ENCODE assay signal across 8 mouse cellular contexts in the genomic region with DNA sequence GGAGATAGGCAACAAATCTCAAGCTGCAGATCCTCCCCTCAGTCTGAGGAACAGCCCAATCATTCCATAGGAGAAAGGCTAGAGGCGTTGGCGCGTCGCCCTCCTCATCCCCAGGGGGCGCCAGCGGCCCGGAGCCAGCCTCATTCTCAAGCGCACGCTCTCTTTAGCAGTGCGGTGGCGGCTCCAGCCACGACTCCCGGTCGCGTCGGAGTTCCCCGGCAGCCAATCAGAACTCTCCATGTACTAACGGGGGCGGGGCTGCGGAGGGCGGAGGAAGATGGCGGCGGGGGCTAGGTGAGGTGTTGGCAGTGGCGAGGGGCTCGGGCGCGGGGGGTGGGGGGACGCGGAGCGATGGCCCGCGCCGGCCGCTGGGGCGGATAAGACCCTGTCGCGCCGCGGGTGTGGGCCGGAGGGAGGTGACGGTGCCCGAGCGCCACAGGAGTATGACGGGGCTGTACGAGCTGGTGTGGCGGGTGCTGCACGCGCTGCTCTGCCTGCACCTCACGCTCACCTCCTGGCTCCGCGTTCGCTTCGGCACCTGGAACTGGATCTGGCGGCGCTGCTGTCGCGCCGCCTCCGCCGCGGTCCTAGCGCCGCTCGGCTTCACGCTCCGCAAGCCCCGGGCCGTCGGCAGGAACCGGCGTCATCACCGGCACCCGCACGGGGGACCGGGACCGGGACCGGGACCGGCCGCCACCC. TPM values are rescaled to one million over a fixed set of nuclear protein-coding genes. Genes with fewer than 3 reads are reported as not detected.
DNase-seq lines count a peak whose midpoint lies in the region; ATAC-seq and TF ChIP-seq lines count a peak whose summit lies in the region.

A gene (plus strand): TSS at position 249 of the 699 bp plus-strand sequence.

- H3K27ac ChIP-seq in heart, embryonic 12.5 days (ENCODE audit: poor library complexity, severe bottlenecking), result peak within 1 kb of the TSS; percentile 90
- H3K27ac ChIP-seq in kidney, postnatal 0 days, result peak within 1 kb of the TSS; percentile 93
- H3K27ac ChIP-seq in liver, embryonic 11.5 days (ENCODE audit: low read depth, low read length), result peak within 1 kb of the TSS; percentile 74
- H3K27ac ChIP-seq in stomach, embryonic 14.5 days (ENCODE audit: low read length), result peak within 1 kb of the TSS; percentile 93

- peak within 1 kb of the TSS; percentile 87 for H3ac ChIP-seq in C2C12 (ENCODE audit: control insufficient read depth, insufficient read length, low read depth)

- H3K9ac ChIP-seq in heart, embryonic 12.5 days, result peak within 1 kb of the TSS; percentile 85
- H3K9ac ChIP-seq in kidney, postnatal 0 days (ENCODE audit: low read depth, low read length), result peak within 1 kb of the TSS; percentile 92
- H3K9ac ChIP-seq in liver, embryonic 11.5 days (ENCODE audit: low read depth, low read length), result peak within 1 kb of the TSS; percentile 86
- peak within 1 kb of the TSS; percentile 91 for H3K9ac ChIP-seq in stomach, embryonic 14.5 days (replicated peaks; ENCODE audit: low read depth, low read length)

- no peaks in the 10 kb centered on the region for H3K27me3 ChIP-seq in C2C12 (ENCODE audit: control insufficient read depth, insufficient read depth, insufficient read length)
- H3K27me3 ChIP-seq in erythroblast, embryonic 14.5 days (ENCODE audit: control insufficient read depth), result peaks cover 4% of the 10 kb centered on the region; the same call in 1 of the 2 replicates
- H3K27me3 ChIP-seq in heart, embryonic 12.5 days (replicated peaks), result no peaks in the 10 kb centered on the region
- no peaks in the 10 kb centered on the region for H3K27me3 ChIP-seq in kidney, postnatal 0 days (ENCODE audit: insufficient read depth, low read length)
- H3K27me3 ChIP-seq in liver, embryonic 11.5 days (replicated peaks; ENCODE audit: control insufficient read depth, insufficient read depth, low read length), result no peaks in the 10 kb centered on the region
- H3K27me3 ChIP-seq in stomach, embryonic 14.5 days (ENCODE audit: control insufficient read depth, insufficient read depth, low read length), result no peaks in the 10 kb centered on the region

- H3K4me2 ChIP-seq in heart, embryonic 12.5 days, result peak within 1 kb of the TSS; percentile 87
- peak within 1 kb of the TSS; percentile 72 for H3K4me2 ChIP-seq in kidney, postnatal 0 days (ENCODE audit: low read length)
- H3K4me2 ChIP-seq in liver, embryonic 11.5 days, result peak within 1 kb of the TSS; percentile 90
- H3K4me2 ChIP-seq in stomach, embryonic 14.5 days (replicated peaks; ENCODE audit: low read depth, low read length), result peak within 1 kb of the TSS; percentile 58

- H3K9me3 ChIP-seq in erythroblast, embryonic 14.5 days (ENCODE audit: control insufficient read depth, low read length), result no peaks in the 10 kb centered on the region
- no peaks in the 10 kb centered on the region for H3K9me3 ChIP-seq in heart, embryonic 12.5 days (replicated peaks)
- H3K9me3 ChIP-seq in kidney, postnatal 0 days (replicated peaks; ENCODE audit: low read length), result no peaks in the 10 kb centered on the region
- H3K9me3 ChIP-seq in liver, embryonic 11.5 days (ENCODE audit: control insufficient read depth, low read length), result no peaks in the 10 kb centered on the region
- no peaks in the 10 kb centered on the region for H3K9me3 ChIP-seq in stomach, embryonic 14.5 days (ENCODE audit: control insufficient read depth, low read depth, low read length)

- peak; percentile 96 for TF ChIP-seq CTCF in C2C12 (IDR thresholded peaks at IDR 0.05; ENCODE audit: control insufficient read depth, insufficient read depth, insufficient read length)
- TF ChIP-seq CTCF in brain, embryonic 14.5 days (IDR thresholded peaks at IDR 0.05; ENCODE audit: borderline replicate concordance, extremely low read depth, insufficient read depth, insufficient read length), result peak; percentile 91
- peak; percentile 97 for TF ChIP-seq CTCF in kidney, postnatal 0 days (IDR thresholded peaks at IDR 0.05; ENCODE audit: low read depth)

- peaks cover 48% of the 10 kb centered on the region for H3K79me3 ChIP-seq in C2C12 (ENCODE audit: low read depth)

- peak; percentile 86 for TF ChIP-seq POLR2A in brain, embryonic 14.5 days (IDR thresholded peaks at IDR 0.05; ENCODE audit: borderline replicate concordance, extremely low read depth, insufficient read depth, insufficient read length, poor library complexity, severe bottlenecking)

- peaks cover 11% of the 10 kb centered on the region for H3K36me3 ChIP-seq in C2C12 (ENCODE audit: control insufficient read depth, insufficient read depth)
- H3K36me3 ChIP-seq in erythroblast, embryonic 14.5 days (ENCODE audit: control insufficient read depth), result no peaks in the 10 kb centered on the region; the same call in none of the 2 replicates
- no peaks in the 10 kb centered on the region for H3K36me3 ChIP-seq in heart, embryonic 12.5 days
- no peaks in the 10 kb centered on the region for H3K36me3 ChIP-seq in kidney, postnatal 0 days (ENCODE audit: insufficient read depth, low read length)
- no peaks in the 10 kb centered on the region for H3K36me3 ChIP-seq in liver, embryonic 11.5 days (ENCODE audit: control insufficient read depth, insufficient read depth, low read length)
- peaks cover 4% of the 10 kb centered on the region; the same call in 1 of the 2 replicates for H3K36me3 ChIP-seq in stomach, embryonic 14.5 days (ENCODE audit: control insufficient read depth, insufficient read depth, low read length)

- peak; percentile 99 for ATAC-seq in heart, embryonic 12.5 days (ENCODE audit: insufficient number of reproducible peaks, low FRiP score)
- ATAC-seq in kidney, postnatal 0 days (replicated peaks; ENCODE audit: low FRiP score, low read depth), result peak; percentile 99
- ATAC-seq in liver, embryonic 11.5 days (replicated peaks; ENCODE audit: low FRiP score), result peak; percentile 98
- ATAC-seq in stomach, embryonic 14.5 days (ENCODE audit: insufficient number of reproducible peaks, insufficient read depth, low FRiP score, low read depth), result peak; percentile 98

- under 1% methylated on average over 63 of the region's 79 CpGs for WGBS in heart, embryonic 12.5 days
- under 1% methylated on average over 67 of the region's 79 CpGs for WGBS in kidney, postnatal 0 days
- whole genome bisulfite sequencing in liver, embryonic 11.5 days, result under 1% methylated on average over 70 of the region's 79 CpGs
- WGBS in stomach, embryonic 14.5 days, result under 1% methylated on average over 72 of the region's 79 CpGs

- H3K79me2 ChIP-seq in C2C12 (ENCODE audit: control insufficient read depth, insufficient read depth), result peaks cover 50% of the 10 kb centered on the region

- H3K4me3 ChIP-seq in C2C12 (ENCODE audit: insufficient read depth, poor library complexity, severe bottlenecking), result peak within 1 kb of the TSS; percentile 98
- H3K4me3 ChIP-seq in erythroblast, embryonic 14.5 days (replicated peaks), result peak within 1 kb of the TSS; percentile 93
- peak within 1 kb of the TSS; percentile 82 for H3K4me3 ChIP-seq in heart, embryonic 12.5 days
- peak within 1 kb of the TSS; percentile 92 for H3K4me3 ChIP-seq in kidney, postnatal 0 days (replicated peaks; ENCODE audit: low read depth, low read length)
- H3K4me3 ChIP-seq in liver, embryonic 11.5 days (ENCODE audit: low read depth, low read length), result peak within 1 kb of the TSS; percentile 99
- peak within 1 kb of the TSS; percentile 99 for H3K4me3 ChIP-seq in stomach, embryonic 14.5 days (ENCODE audit: low read depth, low read length)

- DNase-seq in brain, embryonic 14.5 days (ENCODE audit: low read depth), result peak; percentile 100
- DNase-seq in kidney, postnatal 0 days (ENCODE audit: low spot score), result peak; percentile 98
- DNase-seq in liver, embryonic 11.5 days (ENCODE audit: low spot score), result peak; percentile 95
- peak; percentile 98 for DNase-seq in naive thymus-derived CD4-positive, alpha-beta T cell, adult 2 months (ENCODE audit: low read depth)

- H3K4me1 ChIP-seq in erythroblast, embryonic 14.5 days (ENCODE audit: control insufficient read depth), result peaks cover 40% of the 10 kb centered on the region
- H3K4me1 ChIP-seq in heart, embryonic 12.5 days (replicated peaks), result peaks cover 30% of the 10 kb centered on the region
- no peaks in the 10 kb centered on the region for H3K4me1 ChIP-seq in kidney, postnatal 0 days (replicated peaks; ENCODE audit: insufficient read depth, low read length)
- H3K4me1 ChIP-seq in liver, embryonic 11.5 days (replicated peaks; ENCODE audit: control insufficient read depth, insufficient read depth, low read length), result peaks cover 18% of the 10 kb centered on the region
- H3K4me1 ChIP-seq in stomach, embryonic 14.5 days (ENCODE audit: control insufficient read depth, insufficient read depth, low read length), result peaks cover 13% of the 10 kb centered on the region

TF ChIP-seq in C2C12, 6 proteins besides CTCF, POLR2A, EP300 and RAD21:
- no peak for TF ChIP-seq USF1 (IDR thresholded peaks at IDR 0.05; ENCODE audit: low read depth)
- peak; percentile 74 for TF ChIP-seq MAX (IDR thresholded peaks at IDR 0.05)

RNA-seq across cellular contexts. Expression of the gene that starts here (rescaled TPM):
- polyA plus RNA-seq in C2C12 (2012; fragmentation: generic; extraction: Trizol), result 16.1 TPM
- polyA plus RNA-seq in brain, embryonic 14.5 days (2012; rRNA removed), result 21.1 and 27.7 TPM in 2 replicates
- polyA plus RNA-seq in erythroblast, embryonic 14.5 days (2012), result 0.65 and 0.82 TPM in 2 replicates
- polyA plus RNA-seq in heart, embryonic 12.5 days (2016; fragmentation: Nextera tagmentation; extraction: Ambion mirVana), result 11.4 TPM in 2 replicates
- 24.0 and 24.1 TPM in 2 replicates for polyA plus RNA-seq in kidney, postnatal 0 days (2015; fragmentation: Nextera tagmentation; extraction: Ambion mirVana)
- 15.1 and 16.1 TPM in 2 replicates for polyA plus RNA-seq in liver, embryonic 11.5 days (2014; fragmentation: Nextera tagmentation; extraction: Ambion mirVana)
- polyA plus RNA-seq in stomach, embryonic 14.5 days (2014; fragmentation: Nextera tagmentation; extraction: Ambion mirVana), result 16.6 and 17.2 TPM in 2 replicates

Comparison
In these comparisons a context has a peak if more than half of its experiments do, and no peak if none do; other contexts are left out.
1. Peak in every context shown above with its lines: DNase-seq, ATAC-seq, H3K4me3 ChIP-seq and H3K27ac ChIP-seq.